Mouse (Mus musculus): Measurements from ENCODE around the gene Mfsd4b5. TPM values are rescaled to one million over a fixed set of nuclear protein-coding genes. Genes with fewer than 3 reads are reported as not detected.

The Mfsd4b5 gene
- polyA plus RNA-seq, 1 experiment: not detected

DNA sequence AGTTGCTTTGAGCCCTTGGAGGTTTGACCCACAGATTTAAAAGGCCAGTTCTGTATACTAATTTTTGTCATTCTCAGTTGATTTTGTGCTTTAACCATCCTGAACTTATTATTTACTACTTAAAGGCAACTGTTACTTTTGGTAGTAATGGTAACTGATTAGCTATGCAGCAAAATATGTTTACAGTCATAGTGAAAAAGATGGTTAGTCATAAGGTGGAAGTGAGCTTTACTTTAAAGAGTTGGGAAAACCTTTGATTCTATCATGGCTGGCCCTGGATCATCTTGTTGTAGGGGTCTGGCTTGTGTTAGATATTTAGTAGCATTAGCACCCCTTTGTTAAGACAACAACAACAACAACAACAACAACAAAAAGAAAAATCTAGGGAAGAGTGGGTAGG, 73.8 kb downstream of the Mfsd4b5 start:
- H3K4me3 ChIP-seq (ENCODE audit: low read depth, low read length): no peak overlapping the region
- no peaks in the 10 kb centered on the region for H3K27me3 ChIP-seq (ENCODE audit: control insufficient read depth, insufficient read depth, low read length, poor library complexity, severe bottlenecking)
- TF ChIP-seq POLR2A (IDR thresholded peaks at IDR 0.05; ENCODE audit: insufficient read depth, low read length) (no peak), CTCF (IDR thresholded peaks at IDR 0.05; ENCODE audit: low read depth, low read length) (no peak), EP300 (IDR thresholded peaks at IDR 0.05; ENCODE audit: insufficient read depth, low read depth, low read length) (no peak)
- no peak overlapping the region for H3K9ac ChIP-seq (ENCODE audit: low read depth, poor library complexity, severe bottlenecking)
- peaks cover 8% of the 10 kb centered on the region; the same call in 1 of the 2 replicates for H3K9me3 ChIP-seq (replicated peaks; ENCODE audit: control insufficient read depth, insufficient read depth, low read length, poor library complexity, severe bottlenecking)
- H3K27ac ChIP-seq (ENCODE audit: insufficient read depth, low read length): no peak overlapping the region
- H3K36me3 ChIP-seq (ENCODE audit: control insufficient read depth, insufficient read depth, low read length, poor library complexity, severe bottlenecking): no peaks in the 10 kb centered on the region
- no peaks in the 10 kb centered on the region for H3K4me1 ChIP-seq (ENCODE audit: control insufficient read depth, insufficient read depth, low read length)

DNA sequence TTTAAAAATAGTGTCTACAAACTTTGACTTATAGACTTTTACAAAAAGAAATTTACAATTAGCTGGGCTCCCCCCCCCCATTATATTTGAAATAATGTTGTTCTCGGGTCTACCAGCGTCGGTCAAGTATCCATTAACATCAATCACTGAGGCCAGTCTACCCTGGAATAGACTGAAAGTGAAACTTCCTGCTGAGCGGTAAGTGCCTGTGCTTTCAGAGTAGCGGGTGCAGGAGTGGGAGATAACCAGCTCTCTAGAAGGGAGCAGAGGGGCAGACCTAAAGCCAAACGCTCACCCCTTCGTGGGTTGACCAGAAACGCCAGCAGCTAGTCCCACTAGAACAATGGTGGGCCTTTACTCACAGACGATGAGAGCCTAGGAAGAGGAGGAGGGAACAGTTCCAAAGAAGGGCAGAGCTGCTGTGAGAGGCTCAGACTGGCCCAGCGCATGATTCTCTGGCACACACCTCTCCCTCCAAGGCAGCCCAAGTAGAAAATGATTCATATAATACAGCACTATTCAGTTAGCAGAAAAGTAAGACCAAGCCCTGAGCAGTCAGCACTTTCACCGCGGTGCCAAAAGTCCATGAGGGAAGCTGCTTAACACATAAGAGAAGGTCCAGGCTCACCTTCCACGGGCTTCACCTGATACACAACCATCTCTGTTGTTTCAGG, 77.5 kb downstream of the Mfsd4b5 start:
- no peak for TF ChIP-seq EP300 (IDR thresholded peaks at IDR 0.05; ENCODE audit: insufficient read depth, low read depth, low read length)
- no peaks in the 10 kb centered on the region for H3K4me1 ChIP-seq (ENCODE audit: control insufficient read depth, insufficient read depth, low read length)
- no peak overlapping the region for H3K4me3 ChIP-seq (ENCODE audit: low read depth, low read length)
- no peak overlapping the region for H3K27ac ChIP-seq (ENCODE audit: insufficient read depth, low read length)
- H3K9ac ChIP-seq (ENCODE audit: low read depth, poor library complexity, severe bottlenecking): no peak overlapping the region
- no peaks in the 10 kb centered on the region for H3K36me3 ChIP-seq (ENCODE audit: control insufficient read depth, insufficient read depth, low read length, poor library complexity, severe bottlenecking)
- H3K9me3 ChIP-seq (replicated peaks; ENCODE audit: control insufficient read depth, insufficient read depth, low read length, poor library complexity, severe bottlenecking): no peaks in the 10 kb centered on the region
- H3K27me3 ChIP-seq (ENCODE audit: control insufficient read depth, insufficient read depth, low read length, poor library complexity, severe bottlenecking): no peaks in the 10 kb centered on the region

Other genes with a start within 250 kb of the Mfsd4b5 start
- 5.7 and 5.9 TPM in 2 replicates for gene Mfsd4b4, start 87.4 kb downstream of the Mfsd4b5 start, polyA plus RNA-seq (2011; ENCODE audit: insufficient read depth, insufficient read length, low read depth, missing spikeins)
- not detected in 2 replicates for gene Mfsd4b2, start 59.7 kb downstream of the Mfsd4b5 start, polyA plus RNA-seq (2011; ENCODE audit: insufficient read depth, insufficient read length, low read depth, missing spikeins)
- 0.76 TPM in 1 of 2 replicates, not detected in the other for gene Mfsd4b3, start 26.5 kb downstream of the Mfsd4b5 start, polyA plus RNA-seq (2011; ENCODE audit: insufficient read depth, insufficient read length, low read depth, missing spikeins)
- not detected in 2 replicates for gene Mfsd4b1, start 38.6 kb upstream of the Mfsd4b5 start, polyA plus RNA-seq (2011; ENCODE audit: insufficient read depth, insufficient read length, low read depth, missing spikeins)
- gene Slc16a10, start 155.6 kb upstream of the Mfsd4b5 start, polyA plus RNA-seq (2011; ENCODE audit: insufficient read depth, insufficient read length, low read depth, missing spikeins): 4.7 and 5.4 TPM in 2 replicates